Mouse (Mus musculus) CH12.LX (cell line): Measurements from ENCODE around the gene Ncapg2. TPM values are rescaled to one million over a fixed set of nuclear protein-coding genes. Genes with fewer than 3 reads are reported as not detected.

Source experiments
- DNase-seq: peaks from one replicate; pipeline ENCODE4 v3.0.0-alpha.2; 2013; ENCODE audit errors: extremely low read depth
- H3K27ac ChIP-seq: 2 replicates; pipeline ENCODE4 v1.5.1; 2012; ENCODE audit warnings: low read depth, mild to moderate bottlenecking, control low read depth, moderate library complexity; ENCODE audit not compliant: insufficient read depth
- H3K27me3 ChIP-seq: replicated peaks from 2 replicates; pipeline ENCODE3; 2012; ENCODE audit warnings: inconsistent platforms
- H3K36me3 ChIP-seq, 2 experiments: replicated peaks in 1 of 2; 2 replicates each; pipeline versions ENCODE3 to v1.6.1; 2012; ENCODE audit warnings: inconsistent platforms in 1 of 2, low read length in 1 of 2, mild to moderate bottlenecking in 1 of 2, mixed read lengths in 1 of 2, moderate library complexity in 1 of 2; ENCODE audit not compliant: control insufficient read depth in 1 of 2, insufficient read depth in 1 of 2
- H3K4me1 ChIP-seq, 2 experiments: 2 replicates each; pipeline ENCODE4 v1.6.1; 2012; ENCODE audit warnings: inconsistent platforms in 1 of 2, moderate library complexity in 1 of 2; ENCODE audit not compliant: insufficient read depth in 2 of 2, control insufficient read depth in 1 of 2
- H3K4me2 ChIP-seq: 2 replicates; pipeline ENCODE4 v1.6.1; 2012; ENCODE audit warnings: low read depth, mild to moderate bottlenecking, control low read depth; ENCODE audit not compliant: poor library complexity, insufficient read depth, severe bottlenecking
- H3K4me3 ChIP-seq, 3 experiments: fragments of 150-350 bp in 1 of 3; sonication (generic) in 1 of 3; replicated peaks in 1 of 3; 2 replicates each; pipeline versions ENCODE3 to v1.5.1; 2011 to 2012; ENCODE audit warnings: low read depth in 2 of 3, low read length in 2 of 3, mild to moderate bottlenecking in 2 of 3, moderate library complexity in 2 of 3, control low read depth in 1 of 3, improper control_type of control experiment in 1 of 3, inconsistent platforms in 1 of 3, mixed read lengths in 1 of 3; ENCODE audit not compliant: poor library complexity in 1 of 3
- H3K79me2 ChIP-seq: replicated peaks from 2 replicates; pipeline ENCODE4 v1.6.1; 2012; ENCODE audit warnings: mild to moderate bottlenecking, moderate library complexity; ENCODE audit not compliant: control insufficient read depth, poor library complexity, insufficient read depth, severe bottlenecking; ENCODE audit errors: extremely low read depth
- H3K9ac ChIP-seq: 2 replicates; pipeline ENCODE4 v1.6.1; 2012; ENCODE audit warnings: low read depth, mild to moderate bottlenecking, control low read depth, moderate library complexity; ENCODE audit not compliant: insufficient read depth
- H3K9me3 ChIP-seq: replicated peaks from 2 replicates; pipeline ENCODE3; 2012; ENCODE audit warnings: low read length, inconsistent platforms, mixed read lengths
- BHLHE40 ChIP-seq: IDR thresholded peaks from 2 replicates; pipeline ENCODE4 v1.6.1; 2011; ENCODE audit warnings: mild to moderate bottlenecking, low read depth, low read length, improper control_type of control experiment
- CHD1 ChIP-seq: IDR thresholded peaks from 2 replicates; pipeline ENCODE4 v1.6.1; 2012; ENCODE audit warnings: low read depth, low read length, improper control_type of control experiment, inconsistent platforms
- CTCF ChIP-seq, 2 experiments: IDR thresholded peaks in 1 of 2; conservative IDR thresholded peaks in 1 of 2; 2 replicates each; pipeline ENCODE4 v1.5.1; 2011 to 2012; ENCODE audit warnings: low read depth in 2 of 2, low read length in 2 of 2, improper control_type of control experiment in 1 of 2, inconsistent platforms in 1 of 2, mild to moderate bottlenecking in 1 of 2, moderate library complexity in 1 of 2
- EP300 ChIP-seq: IDR thresholded peaks from 2 replicates; pipeline ENCODE4 v1.6.1; 2011; ENCODE audit warnings: low read length, improper control_type of control experiment
- IRF4 ChIP-seq: IDR thresholded peaks from 2 replicates; pipeline ENCODE4 v1.6.1; 2014; ENCODE audit warnings: low read depth, mild to moderate bottlenecking, inconsistent platforms, low read length, improper control_type of control experiment
- JUN ChIP-seq: IDR thresholded peaks from 2 replicates; pipeline ENCODE4 v1.6.1; 2011; ENCODE audit warnings: low read depth, mild to moderate bottlenecking, low read length, improper control_type of control experiment, moderate library complexity; ENCODE audit not compliant: insufficient read depth
- MAZ ChIP-seq: IDR thresholded peaks from 2 replicates; pipeline ENCODE4 v1.6.1; 2012; ENCODE audit warnings: low read depth, mild to moderate bottlenecking, inconsistent platforms, low read length, improper control_type of control experiment, moderate library complexity
- MYC ChIP-seq: IDR thresholded peaks from 2 replicates; pipeline ENCODE4 v1.6.1; 2011; ENCODE audit warnings: low read depth, mild to moderate bottlenecking, improper control_type of control experiment, low read length
- POLR2AphosphoS2 ChIP-seq: IDR thresholded peaks from 2 replicates; pipeline ENCODE4 v1.6.1; 2011; ENCODE audit warnings: low read depth, low read length, improper control_type of control experiment
- RCOR1 ChIP-seq: conservative IDR thresholded peaks from 2 replicates; pipeline ENCODE4 v1.6.1; 2012; ENCODE audit warnings: low read depth, mild to moderate bottlenecking, inconsistent platforms, low read length, improper control_type of control experiment
- SIN3A ChIP-seq: IDR thresholded peaks from 2 replicates; pipeline ENCODE4 v1.6.1; 2012; ENCODE audit warnings: low read length, improper control_type of control experiment, inconsistent platforms
- SMC3 ChIP-seq: IDR thresholded peaks from 2 replicates; pipeline ENCODE4 v1.6.1; 2011; ENCODE audit warnings: low read depth, low read length, improper control_type of control experiment
- TBP ChIP-seq: conservative IDR thresholded peaks from 2 replicates; pipeline ENCODE4 v1.6.1; 2011; ENCODE audit warnings: low read depth, low read length, improper control_type of control experiment
- TCF12 ChIP-seq: IDR thresholded peaks from 2 replicates; pipeline ENCODE4 v1.6.1; 2014; ENCODE audit warnings: low read depth, mild to moderate bottlenecking, inconsistent platforms, low read length, improper control_type of control experiment
- USF1 ChIP-seq: IDR thresholded peaks from 2 replicates; pipeline ENCODE4 v1.6.1; 2014; ENCODE audit warnings: low read depth, mild to moderate bottlenecking, inconsistent platforms, low read length, improper control_type of control experiment
- ZMIZ1 ChIP-seq: IDR thresholded peaks from 2 replicates; pipeline ENCODE4 v1.6.1; 2012; ENCODE audit warnings: low read depth, mild to moderate bottlenecking, inconsistent platforms, low read length, improper control_type of control experiment
- ZNF384 ChIP-seq: IDR thresholded peaks from 2 replicates; pipeline ENCODE4 v1.6.1; 2012; ENCODE audit warnings: low read depth, low read length, improper control_type of control experiment, inconsistent platforms
- dilution Hi-C: fragments of 300-500 bp; cut with MboI; formaldehyde crosslinking; loops from 2 replicates; pipeline ENCODE4 v1.14.3; 2020; ENCODE audit warnings: low sequenced_read_pairs; ENCODE audit not compliant: extremely low pct_unique_long_range_greater_than_20kb, extremely low pct_ligation_motif_present
- in situ Hi-C: fragments of 300-500 bp; cut with MboI; formaldehyde crosslinking; loops from 3 replicates; pipeline ENCODE4 v1.14.3; 2019; ENCODE audit warnings: low sequenced_read_pairs, low pct_ligation_motif_present, low pct_unique_long_range_greater_than_20kb, mixed read lengths
- polyA plus RNA-seq: library from polyadenylated mRNA; unstranded; fragments of >175 nt; gene quantifications from 2 replicates; pipeline ENCODE4 v1.2.1, GENCODE M21; 2012; ENCODE audit warnings: low read depth; ENCODE audit not compliant: insufficient read length
- total RNA-seq, 2 experiments: library from RNA; depleted of rRNA; stranded (reverse); fragments of 300-350 nt in 1 of 2; fragments of >200 nt in 1 of 2; gene quantifications; 2 replicates each; pipeline ENCODE4 v1.2.3; 2012 to 2014

Ncapg2 gene
- total and polyA plus RNA-seq, 3 experiments: 48.0 to 66.4 (median 65.0) TPM

DNA sequence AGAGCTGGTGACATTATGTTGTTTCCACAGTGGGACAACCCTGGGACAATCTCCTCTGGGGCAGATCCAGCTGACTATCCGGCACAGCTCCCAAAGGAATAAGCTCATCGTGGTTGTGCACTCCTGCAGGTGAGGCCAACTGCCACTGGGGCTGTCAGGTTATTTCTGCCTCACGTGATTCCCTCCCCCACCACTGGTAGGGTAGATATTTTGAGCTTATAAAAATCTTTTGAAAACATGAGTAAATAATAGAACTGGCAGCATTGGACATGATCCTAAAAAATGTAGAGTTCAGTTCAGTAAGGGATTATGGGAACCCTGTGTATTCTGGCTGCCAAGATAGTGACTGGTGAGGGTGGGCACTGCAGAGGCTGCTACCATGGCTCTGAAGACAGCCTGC, 38.3 kb upstream of the Ncapg2 start:
- H3K36me3 ChIP-seq: peaks cover 0 to 43% of the 10 kb centered on the region in 2 experiments
- TF ChIP-seq RCOR1 (no peak), POLR2AphosphoS2 (no peak), IRF4 (no peak), JUN (no peak), CTCF (conservative IDR thresholded peaks at IDR 0.05 in 1 of 2, IDR thresholded peaks at IDR 0.05 in 1 of 2; ENCODE audit: low read depth in 2 of 2, low read length in 2 of 2) (no peak), MAZ (no peak), CHD1 (no peak), SIN3A (no peak), TBP (no peak), SMC3 (no peak)
- in situ Hi-C loops (no loop called here), dilution Hi-C loops (no loop called here)
- DNase-seq: no peak
- no peak overlapping the region for H3K27ac ChIP-seq
- no peak overlapping the region for H3K4me2 ChIP-seq
- H3K27me3 ChIP-seq: no peaks in the 10 kb centered on the region
- no peak overlapping the region for H3K9ac ChIP-seq
- H3K9me3 ChIP-seq: no peaks in the 10 kb centered on the region
- H3K4me3 ChIP-seq: no peak overlapping the region
- no peaks in the 10 kb centered on the region for H3K79me2 ChIP-seq
- H3K4me1 ChIP-seq: no peaks in the 10 kb centered on the region

DNA sequence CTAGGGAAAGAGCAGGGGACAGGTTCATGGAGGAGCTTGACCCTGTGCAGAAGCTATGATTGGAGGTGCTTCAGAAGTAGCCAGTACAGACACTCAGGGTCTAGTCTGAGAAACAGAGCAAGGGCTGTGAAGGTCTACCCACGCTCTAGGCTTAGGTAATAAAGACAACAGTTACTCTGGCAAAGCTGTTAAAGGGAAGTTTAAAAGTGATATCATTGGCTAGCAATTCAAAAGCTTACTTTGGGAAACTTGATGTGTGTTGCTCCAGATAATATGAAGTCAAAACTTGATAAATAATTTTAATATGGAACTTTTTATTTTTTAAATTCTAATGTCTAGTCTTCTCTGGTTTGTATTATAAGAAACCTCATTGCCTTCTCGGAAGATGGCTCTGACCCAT, 37.9 kb upstream of the Ncapg2 start:
- H3K36me3 ChIP-seq: peaks cover 0 to 43% of the 10 kb centered on the region in 2 experiments
- no peak overlapping the region for H3K27ac ChIP-seq
- TF ChIP-seq TCF12: no peak
- TF ChIP-seq CTCF (conservative IDR thresholded peaks at IDR 0.05 in 1 of 2, IDR thresholded peaks at IDR 0.05 in 1 of 2; ENCODE audit: low read depth in 2 of 2, low read length in 2 of 2): no peak
- no peak for TF ChIP-seq MAZ
- TF ChIP-seq, all 38 proteins: peak for 0
- H3K4me3 ChIP-seq: no peak overlapping the region
- dilution Hi-C loops: no loop called here
- no peaks in the 10 kb centered on the region for H3K27me3 ChIP-seq
- no peak overlapping the region for H3K9ac ChIP-seq
- H3K4me1 ChIP-seq: no peaks in the 10 kb centered on the region
- H3K79me2 ChIP-seq: no peaks in the 10 kb centered on the region
- in situ Hi-C loops: no loop called here
- no peak overlapping the region for H3K4me2 ChIP-seq
- no peaks in the 10 kb centered on the region for H3K9me3 ChIP-seq
- no peak for DNase-seq

DNA sequence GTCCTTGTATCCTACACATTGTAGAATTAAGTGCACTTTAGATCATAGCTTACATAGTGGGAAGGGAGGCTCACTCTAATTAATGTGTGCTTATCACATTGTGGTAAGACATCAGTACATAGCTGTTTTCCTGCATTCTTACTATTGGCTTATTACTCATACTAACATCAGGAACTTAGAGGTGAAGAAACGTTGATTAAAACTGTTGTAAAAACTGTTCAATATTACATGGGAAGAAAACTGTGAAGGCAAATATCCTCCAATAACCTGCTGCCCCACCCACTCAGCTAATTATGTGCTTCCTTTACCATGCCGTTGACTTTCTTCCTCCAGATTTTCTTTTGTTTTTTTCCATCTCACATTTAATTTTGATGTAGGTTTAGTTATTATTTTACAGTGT, 36.3 kb upstream of the Ncapg2 start:
- in situ Hi-C loops: no loop called here
- no peak overlapping the region for H3K4me3 ChIP-seq
- H3K79me2 ChIP-seq: no peaks in the 10 kb centered on the region
- no peak for DNase-seq
- no peaks in the 10 kb centered on the region for H3K27me3 ChIP-seq
- TF ChIP-seq ZNF384: no peak
- no peak for TF ChIP-seq TBP
- TF ChIP-seq MYC: no peak
- no peak for TF ChIP-seq CTCF (conservative IDR thresholded peaks at IDR 0.05 in 1 of 2, IDR thresholded peaks at IDR 0.05 in 1 of 2; ENCODE audit: low read depth in 2 of 2, low read length in 2 of 2)
- TF ChIP-seq EP300: no peak
- TF ChIP-seq USF1: no peak
- no peak for TF ChIP-seq BHLHE40
- TF ChIP-seq RCOR1: no peak
- TF ChIP-seq SIN3A: no peak
- TF ChIP-seq ZMIZ1: no peak
- no peak overlapping the region for H3K27ac ChIP-seq
- H3K9me3 ChIP-seq: no peaks in the 10 kb centered on the region
- H3K9ac ChIP-seq: no peak overlapping the region
- peaks cover 0 to 36% of the 10 kb centered on the region in 2 experiments for H3K36me3 ChIP-seq
- H3K4me2 ChIP-seq: no peak overlapping the region
- dilution Hi-C loops: no loop called here
- H3K4me1 ChIP-seq: no peaks in the 10 kb centered on the region
